Mouse (Mus musculus) kidney, adult 8-10 months (tissue): ENCODE data around the gene 5730596B20Rik.

Source experiments
- DNase-seq, 2 experiments: peaks; one replicate each; pipeline ENCODE4 v3.0.0; 2022

The 5730596B20Rik gene

GRCm38 (mm10) chr6:52162611-52163365, 14.5 kb upstream of the 5730596B20Rik start:
- DNase-seq = no peak

- DNase-seq = no peak
Measured at GRCm38 (mm10) chr6:52163366-52164031, 13.8 kb upstream of the 5730596B20Rik start.

- DNase-seq = no peak
Measured at GRCm38 (mm10) chr6:52164051-52164625, 13.2 kb upstream of the 5730596B20Rik start.

GRCm38 (mm10) chr6:52164626-52165440, 12.5 kb upstream of the 5730596B20Rik start, which contains the start of gene Hoxa2:
Hoxa2 (minus strand) TSS chr6:52164831.
- no peak for DNase-seq

- peak in 1 of 2 experiments; percentile 30 for DNase-seq
Measured at GRCm38 (mm10) chr6:52165441-52166370, 11.6 kb upstream of the 5730596B20Rik start.

GRCm38 (mm10) chr6:52166431-52167077, 10.7 kb upstream of the 5730596B20Rik start:
- no peak for DNase-seq

GRCm38 (mm10) chr6:52167176-52167575, 10.1 kb upstream of the 5730596B20Rik start:
- no peak for DNase-seq

- no peak for DNase-seq
Measured at GRCm38 (mm10) chr6:52167736-52168161, 9.5 kb upstream of the 5730596B20Rik start.

- DNase-seq = no peak
Measured at GRCm38 (mm10) chr6:52168191-52169055, 8.9 kb upstream of the 5730596B20Rik start.

GRCm38 (mm10) chr6:52169499-52170165, 7.7 kb upstream of the 5730596B20Rik start:
- no peak for DNase-seq

- DNase-seq = no peak
Measured at GRCm38 (mm10) chr6:52170166-52170897, 7.0 kb upstream of the 5730596B20Rik start.

GRCm38 (mm10) chr6:52170898-52171223, 6.4 kb upstream of the 5730596B20Rik start:
- DNase-seq = no peak

GRCm38 (mm10) chr6:52171331-52171730, 6.0 kb upstream of the 5730596B20Rik start:
- DNase-seq = no peak

- no peak for DNase-seq
Measured at GRCm38 (mm10) chr6:52171938-52172337, 5.4 kb upstream of the 5730596B20Rik start.

- peak; percentile 92 to 94 for DNase-seq
Measured at GRCm38 (mm10) chr6:52172501-52172900, 4.8 kb upstream of the 5730596B20Rik start.

GRCm38 (mm10) chr6:52173648-52174047, 3.6 kb upstream of the 5730596B20Rik start:
- no peak for DNase-seq

GRCm38 (mm10) chr6:52174968-52175751, 2.1 kb upstream of the 5730596B20Rik start:
- no peak for DNase-seq

GRCm38 (mm10) chr6:52175864-52176263, 1.4 kb upstream of the 5730596B20Rik start:
- no peak for DNase-seq
